Mouse (Mus musculus): ENCODE measurements around the gene Cdkn3.

DNA sequence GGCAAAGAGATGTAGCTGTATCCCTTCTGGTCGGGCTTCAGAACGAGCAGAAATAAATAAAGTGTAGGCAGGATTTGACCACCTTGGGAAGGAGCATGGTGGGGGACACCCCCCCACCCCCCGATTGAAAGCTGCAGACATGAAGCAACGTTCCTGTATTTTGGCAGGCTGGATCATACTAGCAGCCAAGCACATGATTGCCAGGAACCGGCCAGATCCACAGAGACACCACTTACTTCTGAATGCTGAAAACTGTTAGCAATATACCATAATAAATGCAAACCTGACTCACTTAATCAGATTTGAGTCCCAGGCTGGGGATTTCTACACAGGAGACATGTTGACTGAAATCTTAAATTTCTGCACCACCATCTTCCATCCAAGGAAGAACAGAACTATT lies 26.1 kb upstream of the Cdkn3 start:
- no peak for TF ChIP-seq TAL1 (IDR thresholded peaks at IDR 0.05; ENCODE audit: low read length)
- TF ChIP-seq GATA1 (IDR thresholded peaks at IDR 0.05; ENCODE audit: low read length) = no peak

Data from erythroblast, embryonic 14.5 days (primary cell).